Mouse (Mus musculus) spleen, adult 2 months (tissue): ENCODE results near the gene Olfr47.

ENCODE experiments used
- CTCF ChIP-seq: fragments of 200-500 bp; IDR thresholded peaks from 2 replicates; pipeline ENCODE4 v1.5.1; 2011; ENCODE audit warnings: mild to moderate bottlenecking, inconsistent platforms; ENCODE audit not compliant: insufficient read depth, insufficient read length, insufficient replicate concordance; ENCODE audit errors: extremely low read depth
- POLR2A ChIP-seq: fragments of 200-500 bp; IDR thresholded peaks from 2 replicates; pipeline ENCODE4 v1.6.1; 2011; ENCODE audit warnings: low read depth, low read length, inconsistent platforms

DNA sequence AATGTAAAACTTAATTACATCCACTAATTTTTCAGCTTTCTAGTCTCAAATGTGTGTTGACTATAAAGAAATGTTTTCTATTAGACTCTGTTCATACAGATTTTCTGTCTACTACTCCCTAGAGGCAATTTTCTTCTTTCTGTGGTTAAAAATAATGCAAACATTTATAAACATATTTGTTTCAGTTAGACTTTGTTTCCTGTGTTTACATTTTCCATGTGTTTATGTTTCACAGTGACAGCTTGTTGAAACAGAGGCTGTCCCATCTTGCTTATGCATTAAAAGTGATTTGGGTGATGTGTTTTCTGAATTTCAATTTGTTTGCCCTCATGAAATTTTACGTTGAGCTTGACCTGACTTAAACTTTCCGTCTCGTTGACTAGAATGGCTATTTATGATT is 40.3 kb upstream of the Olfr47 start:
- TF ChIP-seq POLR2A: no peak
- TF ChIP-seq CTCF: no peak
